Mouse (Mus musculus) ovary, postnatal 36 days (tissue): ENCODE measurements around the gene 1700086D15Rik.

ENCODE experiments used
- DNase-seq: peaks from one replicate; pipeline ENCODE4 v3.0.0; 2022; ENCODE audit warnings: low spot score, mixed read lengths

Gene 1700086D15Rik

DNA sequence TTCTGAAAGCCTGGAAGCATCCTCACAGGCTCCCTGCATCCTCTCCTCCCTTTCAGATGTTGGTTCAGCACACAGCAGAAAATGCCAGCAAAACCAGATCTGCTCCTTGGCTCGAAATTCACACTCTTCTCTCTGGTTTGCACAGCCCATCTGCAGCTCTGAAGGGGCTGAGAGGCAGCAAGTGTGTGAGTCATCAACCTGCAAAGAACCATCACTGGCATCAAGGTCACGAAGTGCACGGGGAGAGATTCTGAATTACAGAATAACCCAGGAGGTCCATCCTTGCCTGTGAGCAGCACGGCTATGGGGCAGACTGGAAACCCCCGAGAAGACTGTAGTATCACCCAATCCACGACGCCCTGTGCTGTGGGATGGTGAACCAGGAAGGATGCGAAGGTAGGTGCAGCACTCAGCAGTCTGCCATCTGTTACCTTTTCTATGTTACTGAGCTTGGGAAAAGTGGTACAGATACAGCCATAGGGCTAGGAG lies 24.4 kb downstream of the 1700086D15Rik start:
- no peak for DNase-seq

DNA sequence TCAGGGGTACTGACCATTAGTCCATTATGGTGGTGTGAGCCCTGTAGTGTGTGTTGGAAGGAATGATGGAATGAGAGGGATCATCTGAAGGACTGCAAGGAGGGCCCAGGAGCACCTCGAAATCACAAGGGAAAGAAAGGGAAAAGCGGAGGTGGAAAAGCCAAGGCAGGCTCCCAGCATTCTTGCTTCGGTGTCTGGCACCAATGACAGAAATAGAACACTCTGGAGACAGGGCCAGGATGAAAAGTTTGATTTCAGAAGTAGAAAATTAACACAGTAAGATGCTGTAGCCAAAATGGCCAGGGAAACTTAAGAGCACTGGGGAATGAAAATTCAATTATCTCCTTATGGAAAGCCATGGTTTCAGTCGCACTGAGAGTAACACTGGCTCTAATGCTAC lies 26.0 kb downstream of the 1700086D15Rik start:
- no peak for DNase-seq

DNA sequence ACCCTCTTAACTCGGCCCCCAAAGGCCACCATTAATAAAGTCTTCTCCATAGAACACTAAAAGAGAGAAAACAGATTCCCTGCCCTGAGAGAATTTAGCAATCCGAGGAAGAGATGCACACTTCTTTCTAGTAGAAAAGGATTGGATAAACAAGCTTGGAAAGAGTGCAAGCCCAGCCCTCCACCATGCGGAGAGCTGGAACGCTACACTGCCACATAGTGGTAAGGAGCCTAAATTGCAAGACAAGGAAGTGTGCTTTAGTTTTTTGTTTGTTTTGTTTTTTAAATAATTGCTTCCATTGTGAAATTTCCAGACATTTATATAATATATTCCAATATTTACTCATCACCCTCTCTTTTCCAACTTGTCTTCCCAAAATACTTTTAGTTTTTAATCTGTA lies 30.6 kb downstream of the 1700086D15Rik start:
- DNase-seq = no peak

DNA sequence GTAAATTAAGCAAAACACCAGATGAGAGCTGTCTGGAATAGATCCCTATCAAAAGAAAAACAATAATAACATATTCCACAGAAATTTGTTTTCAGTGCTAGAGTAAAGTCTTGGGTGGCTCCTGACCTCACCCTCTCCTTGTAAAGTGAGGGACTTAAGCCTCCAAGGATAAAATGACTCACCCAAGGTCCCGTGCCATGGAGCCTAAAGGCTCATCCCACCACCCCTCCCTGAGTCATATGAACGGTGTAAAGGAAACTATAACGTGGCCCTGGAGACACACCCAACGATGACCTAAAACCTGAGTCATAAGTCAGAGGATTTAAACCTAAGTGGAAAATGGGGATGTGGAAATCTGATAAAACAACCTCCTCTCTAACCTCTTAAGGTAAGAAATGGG lies 31.0 kb downstream of the 1700086D15Rik start:
- no peak for DNase-seq

DNA sequence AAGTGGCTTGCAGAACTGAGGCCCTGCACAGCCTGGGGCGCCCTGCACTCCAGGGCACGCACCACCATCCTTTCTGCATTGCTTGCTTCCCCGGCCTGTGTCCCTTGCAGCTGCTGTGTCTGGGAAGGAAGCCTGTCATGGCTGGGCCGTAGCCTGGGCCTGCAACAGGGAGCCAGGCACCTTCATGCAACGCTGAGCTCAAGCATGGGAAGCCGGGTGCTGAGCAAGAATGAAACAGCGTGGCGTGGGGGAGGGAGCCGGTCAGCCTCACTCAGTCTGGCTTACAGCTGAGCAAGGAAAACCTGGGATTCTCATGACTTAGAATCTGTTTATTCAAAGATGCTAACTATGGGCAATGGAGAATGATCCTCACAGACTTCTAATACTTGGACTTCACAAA lies 33.1 kb downstream of the 1700086D15Rik start:
- DNase-seq = peak; percentile 23

DNA sequence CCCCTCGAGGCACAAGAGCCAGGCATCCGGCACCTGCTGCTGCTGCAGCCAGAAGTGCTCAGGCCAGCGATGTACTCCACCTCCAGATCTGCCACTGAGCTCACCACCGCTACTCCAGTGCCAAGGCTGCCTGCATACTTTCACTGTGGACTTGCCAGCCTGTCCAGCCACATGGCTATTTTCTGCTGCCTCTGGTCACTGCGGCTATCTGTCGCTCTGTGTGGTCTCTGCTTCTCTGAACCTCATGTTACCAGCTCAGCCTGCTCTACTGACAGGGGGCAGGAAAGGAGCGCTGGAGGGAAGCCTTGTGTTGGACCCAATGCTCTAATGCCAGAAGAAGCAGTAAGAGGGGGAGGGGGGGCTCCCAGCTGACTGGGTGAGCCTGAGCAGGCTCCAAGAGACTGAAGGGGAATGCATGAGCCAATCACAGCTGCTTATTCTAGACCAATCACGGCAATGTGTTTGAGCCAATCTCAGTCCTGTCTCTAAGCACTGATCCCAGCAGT lies 34.7 kb downstream of the 1700086D15Rik start:
- DNase-seq = no peak

DNA sequence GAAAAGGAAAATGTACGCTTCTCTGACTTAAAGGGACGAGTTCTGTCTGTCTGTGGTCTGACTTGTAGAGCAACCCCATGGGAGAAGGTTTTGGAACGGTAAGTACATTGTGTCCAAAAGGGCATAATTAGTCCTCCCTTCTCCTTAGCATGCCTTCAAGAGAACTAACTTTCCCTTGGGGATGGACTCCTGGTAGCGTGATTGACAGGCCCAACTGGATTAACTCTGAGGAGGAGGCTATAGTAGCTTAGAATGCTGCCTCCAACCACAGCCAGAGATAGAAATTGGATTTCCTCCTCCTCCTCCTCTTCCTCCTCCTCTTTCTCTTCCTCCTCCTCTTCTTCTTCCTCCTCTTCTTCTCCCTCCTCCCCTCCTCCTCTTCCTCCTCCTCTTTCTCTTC lies 39.4 kb downstream of the 1700086D15Rik start:
- DNase-seq = no peak

DNA sequence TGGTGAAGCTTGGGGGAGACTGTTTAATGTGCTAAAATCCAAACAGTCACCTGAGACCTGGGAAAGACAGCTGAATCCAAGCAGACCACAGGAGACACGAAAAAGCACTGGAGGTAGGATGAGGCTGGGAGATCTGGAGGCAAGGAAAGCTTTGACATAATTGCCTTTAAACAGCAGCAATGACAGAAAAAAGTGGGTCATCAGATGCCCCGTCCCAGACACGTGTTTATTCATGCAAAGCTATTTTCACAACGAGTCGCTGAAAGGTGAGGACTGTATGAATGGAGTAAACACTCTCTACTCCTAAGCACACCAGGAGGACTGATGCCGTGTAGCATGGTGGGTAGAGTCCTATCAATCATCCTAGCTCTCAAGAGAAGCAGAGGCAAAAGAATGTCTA lies 43.9 kb downstream of the 1700086D15Rik start:
- DNase-seq = no peak

DNA sequence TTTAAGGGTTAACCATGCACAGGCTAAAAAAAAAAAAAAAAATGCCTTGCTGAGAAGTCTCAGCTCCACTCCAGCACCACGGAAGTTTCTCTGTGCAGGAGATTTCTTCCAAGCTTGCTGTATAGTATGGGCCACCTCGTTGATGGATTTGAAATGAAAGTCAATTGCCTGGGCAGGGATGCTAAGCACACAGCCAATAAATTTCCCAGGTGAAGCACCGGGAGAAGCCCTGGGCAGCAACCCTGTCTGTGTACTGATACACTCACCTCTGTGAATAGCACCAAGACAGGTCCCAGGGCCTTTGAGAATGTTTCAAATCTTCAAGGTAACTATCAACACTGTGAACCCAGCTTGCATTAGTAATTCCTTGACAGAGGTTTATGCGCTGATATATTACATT lies 47.6 kb downstream of the 1700086D15Rik start:
- DNase-seq = no peak

DNA sequence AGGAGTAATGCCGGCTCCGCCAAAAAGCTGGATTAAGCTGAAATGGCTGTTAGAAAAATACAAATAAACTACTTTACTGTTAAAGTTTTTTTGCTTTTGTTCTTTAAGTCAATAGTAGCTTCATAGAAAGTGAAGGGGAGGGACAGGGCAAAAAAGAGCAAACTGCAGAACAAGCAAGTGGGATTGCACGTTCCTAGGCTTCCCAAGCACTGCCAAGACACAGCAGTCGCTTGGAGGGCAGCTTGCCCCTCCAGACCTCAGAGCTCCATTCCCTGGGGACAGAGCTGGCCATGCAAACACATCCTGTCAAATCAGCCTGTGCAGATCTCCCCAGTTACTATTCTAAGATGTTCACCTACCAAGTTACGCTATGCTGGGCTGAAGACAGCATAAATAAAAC lies 48.0 kb downstream of the 1700086D15Rik start:
- DNase-seq = no peak

DNA sequence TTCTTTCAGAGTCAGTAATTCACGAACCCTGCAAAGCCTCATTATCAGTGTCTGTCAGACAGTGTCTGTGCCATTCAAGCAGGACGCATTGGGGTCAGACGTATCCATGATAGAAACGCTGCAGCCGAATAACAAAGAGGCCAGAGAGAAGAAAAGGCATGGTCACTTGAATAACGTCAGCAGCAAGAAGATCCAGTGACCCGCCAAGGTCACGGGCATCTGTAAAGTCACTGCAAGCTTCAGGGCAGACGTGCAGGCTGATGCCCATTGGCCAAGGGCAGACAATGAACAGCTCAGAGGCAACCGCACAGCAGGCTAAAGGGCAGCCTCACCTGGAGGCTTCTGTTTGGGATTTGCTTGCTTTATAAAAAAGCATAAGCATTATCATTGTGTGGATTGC lies 49.6 kb downstream of the 1700086D15Rik start:
- no peak for DNase-seq

DNA sequence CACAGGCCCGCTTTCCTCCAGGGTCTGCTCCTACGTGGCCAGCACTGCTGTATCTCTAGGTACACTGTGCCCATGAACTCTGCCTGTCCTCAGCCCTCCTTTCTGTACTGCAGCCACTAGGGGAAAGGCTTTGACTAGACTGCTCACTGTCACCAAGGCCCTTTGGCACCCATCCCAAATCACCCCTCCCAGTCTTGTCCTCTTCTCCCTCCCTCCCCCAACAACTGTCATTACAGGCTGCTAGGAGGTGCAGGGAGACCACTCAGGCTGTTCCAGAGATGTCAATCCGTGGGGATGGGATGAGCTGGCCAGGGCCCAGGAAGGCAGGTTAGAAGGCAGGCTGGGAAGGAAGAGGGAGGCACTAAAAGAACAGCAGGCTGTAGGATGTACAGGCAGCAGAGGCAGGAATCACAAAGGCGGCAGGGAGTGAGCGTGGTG lies 51.9 kb downstream of the 1700086D15Rik start:
- no peak for DNase-seq

DNA sequence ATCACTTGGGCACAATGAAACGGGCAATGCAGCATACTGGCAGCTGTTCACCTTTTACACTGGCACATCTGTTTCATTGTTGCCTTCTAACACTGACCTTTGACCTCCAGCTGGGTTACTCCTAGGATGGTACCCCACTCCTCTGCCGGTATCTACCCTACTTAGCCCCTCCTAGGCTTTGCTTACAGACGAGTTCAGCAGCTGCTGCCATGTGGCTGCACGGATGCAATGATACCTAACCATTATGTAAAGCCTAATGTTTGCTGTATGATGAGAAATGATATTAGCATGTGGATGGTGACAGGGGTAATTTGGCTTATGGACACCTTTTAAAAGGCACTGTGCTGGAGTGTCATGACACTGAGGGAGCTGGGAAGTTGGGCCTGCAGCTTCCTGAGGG lies 52.5 kb downstream of the 1700086D15Rik start:
- no peak for DNase-seq

DNA sequence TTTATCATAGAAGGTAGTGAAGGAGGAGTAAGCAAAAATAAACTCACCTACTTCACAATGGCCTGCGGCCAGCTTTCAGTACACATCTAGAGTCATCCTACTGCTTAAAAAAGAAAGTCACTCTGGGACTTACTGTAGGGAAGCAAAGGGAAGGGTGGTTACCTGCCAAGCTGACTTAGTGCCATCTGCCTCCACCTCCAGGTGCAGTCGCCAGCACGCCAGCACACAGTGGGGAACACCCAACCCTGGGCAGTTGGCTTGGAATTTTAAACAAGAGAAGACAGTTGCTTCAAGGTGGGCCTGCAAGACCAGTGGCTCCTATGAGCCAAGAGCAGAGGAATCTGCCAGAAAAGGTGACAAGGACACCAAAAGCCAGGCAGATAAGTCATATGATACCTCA lies 55.6 kb downstream of the 1700086D15Rik start:
- no peak for DNase-seq
